Mouse (Mus musculus) hindbrain, embryonic 14.5 days (tissue): ENCODE results near the gene Akap6. TPM values are rescaled to one million over a fixed set of nuclear protein-coding genes. Genes with fewer than 3 reads are reported as not detected.

Experiments
- ATAC-seq: fragments of 200-750 bp; cut with Nextera tagmentation; 2 replicates; pipeline ENCODE4 v1.8.0; 2017; ENCODE audit warnings: moderate number of reproducible peaks, mild to moderate bottlenecking, moderate TSS enrichment, moderate library complexity; ENCODE audit not compliant: low FRiP score
- DNase-seq: peaks from one replicate; pipeline ENCODE4 v3.0.0-alpha.2; 2015; ENCODE audit warnings: low spot score
- H3K27ac ChIP-seq: fragments of 300-500 bp; sonication (generic); 2 replicates; pipeline ENCODE4 v1.5.1; 2014; ENCODE audit warnings: mild to moderate bottlenecking, moderate library complexity
- H3K27me3 ChIP-seq: fragments of 300-500 bp; sonication (generic); 2 replicates; pipeline ENCODE4 v1.6.1; 2014; ENCODE audit warnings: mild to moderate bottlenecking, low read length, mixed read lengths; ENCODE audit not compliant: control insufficient read depth, insufficient read depth
- H3K36me3 ChIP-seq: fragments of 300-500 bp; sonication (generic); replicated peaks from 2 replicates; pipeline ENCODE4 v1.6.1; 2014; ENCODE audit not compliant: control insufficient read depth, insufficient read depth
- H3K4me1 ChIP-seq: fragments of 300-500 bp; sonication (generic); replicated peaks from 2 replicates; pipeline ENCODE4 v1.6.1; 2014; ENCODE audit warnings: antibody characterized with exemption, low read length, mixed read lengths; ENCODE audit not compliant: control insufficient read depth, insufficient read depth
- H3K4me2 ChIP-seq: fragments of 300-500 bp; sonication (generic); replicated peaks from 2 replicates; pipeline ENCODE4 v1.6.1; 2014; ENCODE audit warnings: mild to moderate bottlenecking, moderate library complexity
- H3K4me3 ChIP-seq: fragments of 300-500 bp; sonication (generic); replicated peaks from 2 replicates; pipeline ENCODE4 v1.5.1; 2014; ENCODE audit warnings: mild to moderate bottlenecking, low read length
- H3K9ac ChIP-seq: fragments of 300-500 bp; sonication (generic); 2 replicates; pipeline ENCODE4 v1.6.1; 2014
- H3K9me3 ChIP-seq: fragments of 300-500 bp; sonication (generic); 2 replicates; pipeline ENCODE4 v1.6.1; 2016; ENCODE audit warnings: low read length; ENCODE audit not compliant: control insufficient read depth
- WGBS: fragments of 180-500 bp; shearing (Covaris S2); extraction: QIAGEN DNeasy Blood & Tissue Kit; methylation state at CpG from one replicate; pipeline ENCODE4 v1.1.7; 2014; 5-methylcytosine and 5-hydroxymethylcytosine counted together
- polyA plus RNA-seq: library from polyadenylated mRNA; unstranded; fragments of >200 nt; fragmentation: Nextera tagmentation; extraction: Ambion mirVana; gene quantifications from 2 replicates; pipeline ENCODE4 v1.2.1, GENCODE M21; 2014

Akap6 gene
- polyA plus RNA-seq, 1 experiment from 2014 or later, result 39.0 TPM

DNA sequence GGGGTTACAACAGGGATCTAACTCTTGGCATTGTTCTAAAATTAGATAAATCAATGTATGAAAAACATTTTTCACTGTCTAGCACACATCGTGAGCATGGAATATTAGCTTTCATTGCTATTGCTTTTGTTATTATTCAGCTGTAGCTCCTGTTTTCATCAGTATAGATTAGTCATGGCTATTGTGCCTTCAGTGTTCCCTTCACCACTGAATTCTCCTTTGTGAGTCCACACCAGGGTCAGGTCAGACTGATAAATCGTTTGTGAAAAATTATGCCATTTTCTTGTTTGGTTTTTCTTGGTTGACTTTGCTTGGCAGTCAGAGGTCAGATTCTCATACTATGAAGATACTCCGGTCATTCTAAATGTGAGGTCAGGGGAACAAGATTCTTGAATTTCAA, 70.4 kb downstream of the Akap6 start:
- no peak for ATAC-seq
- WGBS, result 12% methylated on average over 3 of the region's 3 CpGs
- DNase-seq, result no peak
- no peak overlapping the region for H3K9ac ChIP-seq
- H3K4me3 ChIP-seq, result no peak overlapping the region
- H3K4me2 ChIP-seq, result no peak overlapping the region
- H3K4me1 ChIP-seq, result peaks cover 47% of the 10 kb centered on the region
- H3K36me3 ChIP-seq, result no peaks in the 10 kb centered on the region
- no peaks in the 10 kb centered on the region for H3K27me3 ChIP-seq
- H3K27ac ChIP-seq, result peak overlapping the region; percentile 26; the same call in 1 of the 2 replicates
- H3K9me3 ChIP-seq, result no peaks in the 10 kb centered on the region

DNA sequence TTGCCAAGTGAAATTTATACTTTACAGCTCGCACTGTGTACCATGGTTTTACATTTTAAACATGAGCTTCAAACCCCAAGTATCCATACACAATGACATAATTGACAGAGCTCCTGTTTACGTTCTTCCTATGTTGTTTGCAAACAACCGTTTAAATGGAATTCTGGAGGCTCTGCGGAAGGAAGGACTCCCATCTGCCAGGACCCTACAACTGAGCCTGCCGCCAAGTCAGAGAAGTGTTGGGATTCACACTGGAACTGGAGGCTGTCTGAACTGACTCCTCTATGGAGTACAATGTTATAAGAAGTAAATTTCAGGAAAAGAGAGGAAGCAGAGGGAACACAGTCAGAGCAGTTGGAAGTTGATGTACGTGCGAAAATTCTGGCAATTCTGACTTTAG, 72.7 kb downstream of the Akap6 start:
- DNase-seq, result no peak

DNA sequence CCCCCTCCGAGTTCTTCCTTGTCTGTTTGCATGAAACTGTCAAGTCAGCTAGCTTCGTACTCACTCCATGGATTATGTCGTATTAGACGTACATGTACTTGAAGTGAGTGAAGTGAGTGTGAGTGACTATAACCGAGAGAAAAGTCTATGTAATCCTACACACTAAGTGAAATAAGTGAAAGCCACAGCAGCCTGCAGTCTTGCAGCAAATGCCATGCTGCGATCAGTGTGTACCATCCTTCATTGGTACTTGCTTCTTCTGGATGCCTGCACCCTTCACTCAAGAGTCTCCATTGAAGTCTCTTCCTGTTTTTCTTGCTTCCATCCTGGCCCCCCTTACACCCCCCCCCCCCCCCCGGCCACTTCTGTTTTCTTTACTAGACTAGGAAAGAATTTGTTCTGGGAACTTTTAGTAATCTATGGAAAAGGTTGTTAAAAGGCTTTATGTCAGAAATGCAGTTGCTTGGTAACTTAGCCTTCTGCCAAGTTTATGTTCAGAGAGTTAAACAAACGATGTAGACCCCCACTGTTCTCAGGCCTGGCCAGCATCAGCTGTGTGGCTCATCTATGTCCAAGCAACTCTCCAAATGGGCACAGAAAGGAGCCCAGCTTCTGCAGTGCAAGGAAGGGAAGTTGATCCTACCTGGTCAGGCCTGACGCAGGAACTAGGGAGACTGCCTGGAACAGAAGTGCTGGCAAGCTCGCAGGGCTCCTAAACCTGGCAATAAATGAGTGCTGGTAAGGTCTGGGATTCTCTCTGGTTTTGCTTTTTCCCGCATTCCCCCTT, 73.5 kb downstream of the Akap6 start:
- no peaks in the 10 kb centered on the region for H3K9me3 ChIP-seq
- H3K27me3 ChIP-seq, result no peaks in the 10 kb centered on the region
- peak overlapping the region; percentile 78 for H3K27ac ChIP-seq
- H3K4me1 ChIP-seq, result peaks cover 46% of the 10 kb centered on the region
- WGBS, result 31% methylated on average over 10 of the region's 11 CpGs
- ATAC-seq (peak; percentile 61; the same call in 1 of the 2 replicates), DNase-seq (peak; percentile 68)
- H3K36me3 ChIP-seq, result no peaks in the 10 kb centered on the region
- H3K9ac ChIP-seq, result peak overlapping the region; percentile 10; the same call in 1 of the 2 replicates
- H3K4me2 ChIP-seq, result peak overlapping the region; percentile 31
- H3K4me3 ChIP-seq, result no peak overlapping the region

More for the DNA sequence above, 72.7 kb downstream of the Akap6 start:
- Histone ChIP-seq H3K9me3 (no peaks in the 10 kb centered on the region), H3K4me1 (peaks cover 46% of the 10 kb centered on the region), H3K36me3 (no peaks in the 10 kb centered on the region), H3K27me3 (no peaks in the 10 kb centered on the region), H3K4me3 (no peak overlapping the region), H3K4me2 (no peak overlapping the region), H3K27ac (peak overlapping the region; percentile 44; the same call in 1 of the 2 replicates), H3K9ac (no peak overlapping the region)
- ATAC-seq, result no peak
- 43% methylated on average over 7 of the region's 7 CpGs for WGBS

DNA sequence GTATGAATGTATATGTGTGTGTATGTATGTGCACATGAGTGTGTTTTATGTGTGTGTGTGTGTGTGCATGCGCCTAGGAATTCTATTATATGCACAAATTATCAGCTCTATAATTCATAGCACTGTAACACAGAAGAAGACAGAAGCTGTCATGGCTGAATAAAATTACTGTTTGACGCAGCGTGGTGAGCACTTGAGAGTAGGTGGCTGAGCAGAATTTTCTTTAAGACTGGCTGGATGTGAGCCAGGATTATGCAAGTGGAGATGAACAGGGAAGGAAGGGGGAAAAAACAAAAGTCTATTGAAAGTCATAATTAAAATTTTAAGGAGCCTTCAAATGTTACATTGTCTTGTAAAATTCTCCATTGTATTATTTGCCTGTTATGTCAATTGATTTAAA, 74.7 kb downstream of the Akap6 start:
- peak overlapping the region; percentile 10; the same call in 1 of the 2 replicates for H3K9ac ChIP-seq
- WGBS, result 28% methylated on average over 3 of the region's 3 CpGs

DNA sequence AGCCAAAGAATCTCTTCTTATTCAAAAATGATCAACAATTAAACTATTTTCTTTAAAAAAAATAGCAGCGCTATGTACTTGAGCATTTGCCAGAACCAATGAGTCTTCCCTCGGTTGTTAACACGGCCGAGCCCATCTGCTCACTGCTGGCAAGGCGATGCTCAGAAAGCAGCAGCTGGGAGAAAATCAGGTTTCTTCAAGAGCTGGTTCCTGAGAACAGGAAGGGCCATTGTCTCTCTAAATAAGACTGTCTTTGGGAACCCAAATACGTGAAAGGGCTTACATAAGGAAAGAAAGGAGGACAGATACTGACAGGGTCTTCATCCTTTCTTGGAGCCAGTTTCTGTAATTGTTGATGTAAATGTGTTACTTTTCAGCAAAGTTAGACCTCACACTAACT, 75.2 kb downstream of the Akap6 start:
- no peaks in the 10 kb centered on the region for H3K9me3 ChIP-seq
- H3K4me1 ChIP-seq, result peaks cover 44% of the 10 kb centered on the region
- H3K4me2 ChIP-seq, result peak overlapping the region; percentile 32
- DNase-seq (peak; percentile 66), ATAC-seq (peak; percentile 57)
- H3K36me3 ChIP-seq, result no peaks in the 10 kb centered on the region
- H3K9ac ChIP-seq, result peak overlapping the region; percentile 29
- H3K27ac ChIP-seq, result peak overlapping the region; percentile 79
- H3K27me3 ChIP-seq, result no peaks in the 10 kb centered on the region
- H3K4me3 ChIP-seq, result no peak overlapping the region; the same call in 1 of the 2 replicates
- 6% methylated on average over 6 of the region's 6 CpGs for WGBS

More for the DNA sequence above, 74.7 kb downstream of the Akap6 start:
- Histone ChIP-seq H3K9me3 (no peaks in the 10 kb centered on the region), H3K27ac (peak overlapping the region; percentile 78), H3K4me2 (peak overlapping the region; percentile 31), H3K27me3 (no peaks in the 10 kb centered on the region), H3K4me1 (peaks cover 46% of the 10 kb centered on the region), H3K4me3 (peak overlapping the region; percentile 14; the same call in 1 of the 2 replicates), H3K36me3 (no peaks in the 10 kb centered on the region)
- DNase-seq (peak; percentile 62), ATAC-seq (peak; percentile 49)

DNA sequence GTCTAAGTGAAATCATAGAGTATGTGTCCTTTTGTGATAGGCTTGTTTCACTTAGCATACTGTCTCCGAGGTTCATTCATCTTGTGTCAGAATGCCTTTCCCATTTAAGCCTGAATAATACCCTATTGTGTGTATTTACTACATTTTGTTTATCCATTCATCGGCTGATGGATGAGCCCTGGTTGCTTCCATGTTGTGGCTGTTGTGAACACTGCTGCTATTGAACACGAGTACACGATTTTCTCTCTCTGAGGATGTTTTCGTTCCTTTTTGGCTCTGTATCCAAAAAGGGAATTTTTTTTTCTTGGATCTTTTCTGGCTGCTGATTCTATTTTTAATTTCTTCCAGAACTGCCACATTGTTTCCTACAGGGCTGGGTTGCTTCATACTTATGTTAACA, 81.0 kb downstream of the Akap6 start:
- ATAC-seq (no peak), DNase-seq (no peak)
- Histone ChIP-seq H3K27me3 (no peaks in the 10 kb centered on the region), H3K9me3 (no peaks in the 10 kb centered on the region), H3K4me3 (no peak overlapping the region), H3K9ac (no peak overlapping the region), H3K36me3 (no peaks in the 10 kb centered on the region), H3K27ac (peak overlapping the region; percentile 18; the same call in 1 of the 2 replicates), H3K4me2 (no peak overlapping the region; the same call in 1 of the 2 replicates), H3K4me1 (peaks cover 26% of the 10 kb centered on the region)
- 24% methylated on average over 5 of the region's 5 CpGs for WGBS

DNA sequence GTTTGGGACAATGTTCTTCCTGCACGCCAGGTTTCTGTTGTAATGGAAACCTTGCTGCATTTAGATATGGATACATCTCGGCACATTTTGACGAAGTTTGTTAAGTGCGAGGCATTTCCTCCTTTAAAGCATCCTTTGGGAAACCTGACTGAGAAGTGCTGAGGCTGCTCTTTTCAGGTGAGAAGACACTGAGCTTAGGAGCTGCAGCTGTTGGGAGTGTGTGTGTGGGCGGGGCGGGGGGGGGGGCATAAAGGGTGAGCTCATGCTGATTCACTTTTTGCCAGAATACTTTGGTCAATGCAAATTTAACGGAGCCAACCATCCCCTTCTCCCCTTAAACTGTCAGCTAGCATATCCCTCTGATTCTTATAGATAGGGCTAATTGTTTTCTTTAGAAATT, 81.9 kb downstream of the Akap6 start:
- WGBS, result 58% methylated on average over 7 of the region's 7 CpGs
- no peaks in the 10 kb centered on the region for H3K9me3 ChIP-seq
- H3K4me2 ChIP-seq, result no peak overlapping the region
- ATAC-seq, result no peak
- no peak overlapping the region for H3K4me3 ChIP-seq
- no peaks in the 10 kb centered on the region for H3K36me3 ChIP-seq
- H3K27me3 ChIP-seq, result no peaks in the 10 kb centered on the region
- H3K4me1 ChIP-seq, result peaks cover 26% of the 10 kb centered on the region
- no peak overlapping the region for H3K9ac ChIP-seq
- no peak for DNase-seq
- H3K27ac ChIP-seq, result no peak overlapping the region

DNA sequence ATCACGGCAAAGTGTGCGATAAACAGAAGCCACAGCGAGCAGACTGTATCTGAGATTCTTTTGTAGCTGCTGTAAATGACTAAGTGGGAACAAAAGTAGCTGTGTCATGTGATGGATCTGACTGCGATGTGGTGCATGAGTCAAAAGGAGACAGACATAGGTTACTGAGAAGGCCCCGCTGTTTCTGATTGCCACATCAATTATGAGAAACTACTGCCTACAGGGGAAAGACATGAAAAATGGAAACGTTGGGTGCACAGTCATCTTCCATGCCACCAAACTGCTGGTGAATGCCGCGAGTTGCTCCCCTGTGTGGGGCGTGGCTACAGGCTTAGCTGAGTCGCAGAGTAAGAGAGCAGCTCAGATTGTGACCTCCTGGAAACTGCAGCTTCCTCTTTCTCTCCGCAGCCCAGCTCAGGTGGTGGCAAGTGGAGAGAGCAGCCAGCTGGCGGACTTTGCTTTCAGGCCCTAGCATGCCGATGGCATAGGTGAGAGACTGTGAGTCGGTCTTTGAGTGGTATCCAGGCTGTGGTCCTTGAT, 83.8 kb downstream of the Akap6 start:
- H3K27ac ChIP-seq, result peak overlapping the region; percentile 77
- no peaks in the 10 kb centered on the region for H3K27me3 ChIP-seq
- peak overlapping the region; percentile 48 for H3K4me2 ChIP-seq
- H3K9ac ChIP-seq, result peak overlapping the region; percentile 51
- H3K4me1 ChIP-seq, result peaks cover 30% of the 10 kb centered on the region
- ATAC-seq (peak; percentile 63), DNase-seq (peak; percentile 52)
- no peaks in the 10 kb centered on the region for H3K9me3 ChIP-seq
- peak overlapping the region; percentile 17; the same call in 1 of the 2 replicates for H3K4me3 ChIP-seq
- no peaks in the 10 kb centered on the region for H3K36me3 ChIP-seq
- WGBS, result 7% methylated on average over 14 of the region's 14 CpGs

DNA sequence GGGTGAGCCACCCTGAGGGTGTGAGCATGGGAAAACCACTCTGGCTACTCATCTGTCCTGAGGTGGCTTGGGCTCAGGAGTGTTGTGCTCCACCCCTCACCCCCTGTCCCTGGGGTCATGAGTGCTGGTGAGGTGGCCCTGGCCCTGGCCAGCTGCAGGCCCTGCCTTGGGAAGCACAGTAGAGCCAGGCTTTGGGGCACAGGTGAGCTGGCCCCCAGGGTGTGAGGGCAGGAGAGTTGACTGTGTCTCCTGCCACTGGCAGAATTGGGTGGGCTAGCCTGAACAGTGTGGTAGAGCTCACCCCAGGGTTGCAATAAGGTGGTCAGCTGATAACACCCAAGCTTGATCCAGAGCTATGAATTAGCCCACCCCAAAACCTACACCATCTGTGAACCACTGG, 86.0 kb downstream of the Akap6 start:
- no peaks in the 10 kb centered on the region for H3K36me3 ChIP-seq
- ATAC-seq, result peak; percentile 58; the same call in 1 of the 2 replicates
- H3K27me3 ChIP-seq, result no peaks in the 10 kb centered on the region
- peaks cover 42% of the 10 kb centered on the region for H3K4me1 ChIP-seq
- H3K9me3 ChIP-seq, result no peaks in the 10 kb centered on the region
- no peak overlapping the region for H3K4me2 ChIP-seq
- H3K4me3 ChIP-seq, result no peak overlapping the region
- no peak for DNase-seq
- H3K27ac ChIP-seq, result no peak overlapping the region
- no peak overlapping the region for H3K9ac ChIP-seq
